Mouse (Mus musculus) bone marrow macrophage, adult 2 months (primary cell): Measurements from ENCODE around the gene Dtx3l.

Source experiments
- CTCF ChIP-seq: IDR thresholded peaks from 2 replicates; pipeline ENCODE4 v1.5.1; 2012; ENCODE audit warnings: low read depth, mild to moderate bottlenecking, low read length, moderate library complexity
- POLR2A ChIP-seq: IDR thresholded peaks from 2 replicates; pipeline ENCODE4 v1.6.1; 2012; ENCODE audit warnings: mild to moderate bottlenecking, low read depth, low read length, borderline replicate concordance

- TF ChIP-seq CTCF, result no peak
- no peak for TF ChIP-seq POLR2A
These were observed 50.0 kb downstream of the Dtx3l start for GRCm38 (mm10) chr16:35888910-35889309.
